Comparison of ENCODE assay signal across 8 mouse cellular contexts in genomic region chr13:3694599-3695343, GRCm38 (mm10).
DNase-seq lines count a peak whose midpoint lies in the region; ATAC-seq lines count a peak whose summit lies in the region.

No protein-coding gene starts in this region.

- peak overlapping the region; percentile 49 for H3K4me2 ChIP-seq in heart, embryonic 16.5 days (ENCODE audit: low read depth, low read length)
- peak overlapping the region; percentile 22; the same call in 1 of the 2 replicates for H3K4me2 ChIP-seq in limb, embryonic 15.5 days

- no peaks in the 10 kb centered on the region for H3K27me3 ChIP-seq in heart, embryonic 16.5 days (ENCODE audit: control insufficient read depth, insufficient read depth, low read length)
- no peaks in the 10 kb centered on the region for H3K27me3 ChIP-seq in limb, embryonic 15.5 days

- peak; percentile 98 for ATAC-seq in heart, embryonic 16.5 days (replicated peaks; ENCODE audit: extremely low read depth, insufficient read depth, low FRiP score)
- ATAC-seq in limb, embryonic 15.5 days (ENCODE audit: insufficient number of reproducible peaks, low FRiP score, low TSS enrichment, low read depth): peak; percentile 90
- no peak for ATAC-seq in CD4-positive, CD25-positive, alpha-beta regulatory T cell, adult 4 months

- no peak overlapping the region for H3K4me3 ChIP-seq in heart, embryonic 16.5 days (ENCODE audit: low read length)
- no peak overlapping the region for H3K4me3 ChIP-seq in limb, embryonic 15.5 days

- peak overlapping the region; percentile 47 for H3K9ac ChIP-seq in heart, embryonic 16.5 days (ENCODE audit: low read length)
- no peak overlapping the region for H3K9ac ChIP-seq in limb, embryonic 15.5 days

- peak overlapping the region; percentile 91 for H3K27ac ChIP-seq in heart, embryonic 16.5 days (ENCODE audit: low read length)
- H3K27ac ChIP-seq in limb, embryonic 15.5 days: peak overlapping the region; percentile 71

- DNase-seq in adrenal gland, adult (ENCODE audit: inconsistent age in 2 of 2, low spot score in 1 of 2): peak; percentile 35 to 48
- no peak for DNase-seq in adrenal gland, adult 8-10 months
- peak; percentile 82 for DNase-seq in embryo, embryonic 10 days (ENCODE audit: low spot score)
- peak; percentile 25 for DNase-seq in skeletal muscle tissue, adult 2 months (ENCODE audit: low read depth, low spot score)
- DNase-seq in spleen, adult 12 weeks (ENCODE audit: low spot score): no peak

- H3K9me3 ChIP-seq in heart, embryonic 16.5 days (replicated peaks; ENCODE audit: control insufficient read depth, low read length): no peaks in the 10 kb centered on the region
- no peaks in the 10 kb centered on the region for H3K9me3 ChIP-seq in limb, embryonic 15.5 days

- peaks cover 14% of the 10 kb centered on the region for H3K4me1 ChIP-seq in heart, embryonic 16.5 days (ENCODE audit: control insufficient read depth, insufficient read depth, low read length)
- peaks cover 20% of the 10 kb centered on the region for H3K4me1 ChIP-seq in limb, embryonic 15.5 days

- no peaks in the 10 kb centered on the region for H3K36me3 ChIP-seq in heart, embryonic 16.5 days (ENCODE audit: control insufficient read depth, insufficient read depth)
- H3K36me3 ChIP-seq in limb, embryonic 15.5 days: no peaks in the 10 kb centered on the region

- WGBS in heart, embryonic 16.5 days: 13% methylated on average over 11 of the region's 11 CpGs
- 14% methylated on average over 11 of the region's 11 CpGs for whole genome bisulfite sequencing in limb, embryonic 15.5 days

Comparison
In these comparisons a context has a peak if more than half of its experiments do, and no peak if none do; other contexts are left out.
1. DNase-seq: peak in adrenal gland, adult (2 of 2), embryo, embryonic 10 days (single experiment) and skeletal muscle tissue, adult 2 months (single experiment); none in adrenal gland, adult 8-10 months (single experiment) and spleen, adult 12 weeks (single experiment).